Mouse (Mus musculus): ENCODE data around the gene Acot1.

GRCm38 (mm10) chr12:84062336-84062735 is 53.0 kb downstream of the Acot1 start:
- no peak for TF ChIP-seq CTCF (IDR thresholded peaks at IDR 0.05; ENCODE audit: borderline replicate concordance, extremely low read depth, insufficient read depth, insufficient read length)
- TF ChIP-seq POLR2A (IDR thresholded peaks at IDR 0.05; ENCODE audit: borderline replicate concordance, extremely low read depth, insufficient read depth, insufficient read length, poor library complexity, severe bottlenecking), result no peak
